ENCODE assay signal across 8 mouse cellular contexts in genomic region chr7:16923283-16924036, GRCm38 (mm10). TPM values are rescaled to one million over a fixed set of nuclear protein-coding genes. Genes with fewer than 3 reads are reported as not detected.
A peak's percentile ranks its signal among the peaks of the same experiment; 100 is the strongest.
DNase-seq lines count a peak whose midpoint lies in the region; ATAC-seq and TF ChIP-seq lines count a peak whose summit lies in the region.

No protein-coding gene starts in this region.

- TF ChIP-seq POLR2A in small intestine, adult 2 months (IDR thresholded peaks at IDR 0.05; ENCODE audit: low read depth, low read length): peak; percentile 77

- no peak for ATAC-seq in liver, embryonic 11.5 days (replicated peaks; ENCODE audit: low FRiP score)

- intact Hi-C loops in gastrocnemius, postnatal 14 days (cut with DNase I; ENCODE audit: low total_unique reads): no loop called here
- intact Hi-C loops in gastrocnemius, postnatal 36 days (cut with DNase I): no loop called here

- peak overlapping the region; percentile 99 for H3K27ac ChIP-seq in hindbrain, embryonic 10.5 days
- peak overlapping the region; percentile 96 for H3K27ac ChIP-seq in liver, embryonic 11.5 days (ENCODE audit: low read depth, low read length)
- H3K27ac ChIP-seq in small intestine, adult 2 months (ENCODE audit: insufficient read depth, low read depth, low read length): peak overlapping the region; percentile 82

- under 1% methylated on average over 57 of the region's 57 CpGs for WGBS in hindbrain, embryonic 10.5 days
- under 1% methylated on average over 55 of the region's 57 CpGs for WGBS in liver, embryonic 11.5 days
- 1% methylated on average over 49 of the region's 57 CpGs for WGBS in small intestine, adult 2 months

- peak overlapping the region; percentile 98 for H3K4me2 ChIP-seq in liver, embryonic 11.5 days

- peaks cover 8% of the 10 kb centered on the region for H3K36me3 ChIP-seq in C2C12 (ENCODE audit: control insufficient read depth, insufficient read depth)
- H3K36me3 ChIP-seq in hindbrain, embryonic 10.5 days: peaks cover 29% of the 10 kb centered on the region
- peaks cover 19% of the 10 kb centered on the region for H3K36me3 ChIP-seq in liver, embryonic 11.5 days (ENCODE audit: control insufficient read depth, insufficient read depth, low read length)
- H3K36me3 ChIP-seq in small intestine, adult 2 months (ENCODE audit: control insufficient read depth, insufficient read depth, low read length): peaks cover 10% of the 10 kb centered on the region

- peak overlapping the region; percentile 86 for H3ac ChIP-seq in C2C12 (ENCODE audit: control insufficient read depth, insufficient read length, low read depth)

- H3K4me3 ChIP-seq in C2C12 (ENCODE audit: insufficient read depth, poor library complexity, severe bottlenecking): peak overlapping the region; percentile 90
- peak overlapping the region; percentile 93 for H3K4me3 ChIP-seq in hindbrain, embryonic 10.5 days
- H3K4me3 ChIP-seq in liver, embryonic 11.5 days (ENCODE audit: low read depth, low read length): peak overlapping the region; percentile 96
- H3K4me3 ChIP-seq in small intestine, adult 2 months (ENCODE audit: low read depth, low read length): peak overlapping the region; percentile 93

- peaks cover 47% of the 10 kb centered on the region for H3K4me1 ChIP-seq in hindbrain, embryonic 10.5 days (replicated peaks)
- peaks cover 38% of the 10 kb centered on the region for H3K4me1 ChIP-seq in liver, embryonic 11.5 days (replicated peaks; ENCODE audit: control insufficient read depth, insufficient read depth, low read length)
- H3K4me1 ChIP-seq in small intestine, adult 2 months (ENCODE audit: control insufficient read depth, insufficient read depth, insufficient read length, low read length): peaks cover 16% of the 10 kb centered on the region

- peaks cover 30% of the 10 kb centered on the region for H3K79me3 ChIP-seq in C2C12 (ENCODE audit: low read depth)

- H3K9me3 ChIP-seq in hindbrain, embryonic 10.5 days: no peaks in the 10 kb centered on the region
- no peaks in the 10 kb centered on the region for H3K9me3 ChIP-seq in liver, embryonic 11.5 days (ENCODE audit: control insufficient read depth, low read length)

- peak overlapping the region; percentile 95 for H3K9ac ChIP-seq in liver, embryonic 11.5 days (ENCODE audit: low read depth, low read length)

- no peaks in the 10 kb centered on the region for H3K27me3 ChIP-seq in C2C12 (ENCODE audit: control insufficient read depth, insufficient read depth, insufficient read length)
- H3K27me3 ChIP-seq in hindbrain, embryonic 10.5 days (ENCODE audit: insufficient read depth, poor library complexity, severe bottlenecking): no peaks in the 10 kb centered on the region
- no peaks in the 10 kb centered on the region for H3K27me3 ChIP-seq in liver, embryonic 11.5 days (replicated peaks; ENCODE audit: control insufficient read depth, insufficient read depth, low read length)
- H3K27me3 ChIP-seq in small intestine, adult 2 months (ENCODE audit: control insufficient read depth, insufficient read depth, low read length): no peaks in the 10 kb centered on the region

- H3K79me2 ChIP-seq in C2C12 (ENCODE audit: control insufficient read depth, insufficient read depth): peaks cover 46% of the 10 kb centered on the region

- peak; percentile 30 for DNase-seq in gastrocnemius, postnatal 14 days
- DNase-seq in gastrocnemius, postnatal 36 days: no peak
- peak; percentile 69 for DNase-seq in cerebellum, adult 8-10 months
- no peak for DNase-seq in hindbrain, embryonic 10.5 days (ENCODE audit: low spot score)
- no peak for DNase-seq in liver, embryonic 11.5 days (ENCODE audit: low spot score)
- DNase-seq in urinary bladder, postnatal 14 days (ENCODE audit: low spot score): no peak

- no peak for TF ChIP-seq CTCF in C2C12 (IDR thresholded peaks at IDR 0.05; ENCODE audit: control insufficient read depth, insufficient read depth, insufficient read length)
- no peak for TF ChIP-seq CTCF in small intestine, adult 2 months (IDR thresholded peaks at IDR 0.05; ENCODE audit: extremely low read depth, insufficient read length, insufficient replicate concordance, low read depth, low read length)

TF ChIP-seq in C2C12, 6 proteins besides CTCF, POLR2A, EP300 and RAD21:
- TF ChIP-seq MYOG (IDR thresholded peaks at IDR 0.05; ENCODE audit: control insufficient read depth, extremely low read depth, insufficient read length): no peak
- no peak for TF ChIP-seq MYOD1 (IDR thresholded peaks at IDR 0.05; ENCODE audit: control insufficient read depth, insufficient read length, low read depth)
- TF ChIP-seq USF1 (IDR thresholded peaks at IDR 0.05; ENCODE audit: low read depth): no peak
- TF ChIP-seq CEBPB (IDR thresholded peaks at IDR 0.05; ENCODE audit: low read depth): no peak
- no peak for TF ChIP-seq MAX (IDR thresholded peaks at IDR 0.05)
- no peak for TF ChIP-seq FOSL1 (IDR thresholded peaks at IDR 0.05; ENCODE audit: insufficient read depth, low read length, poor library complexity, severe bottlenecking)
TF ChIP-seq in C2C12: peak in this region for 0.

RNA-seq across cellular contexts. Expression of gene Calm3, which starts 0.5 kb away (rescaled TPM):
- 100 to 1,000 TPM; 247 to 276 TPM for total RNA-seq in gastrocnemius, postnatal 14 days (2021)
- total RNA-seq in gastrocnemius, postnatal 36 days (2021): 100 to 1,000 TPM; 297 to 327 TPM
- 365 TPM for polyA plus RNA-seq in C2C12 (2012; fragmentation: generic; extraction: Trizol)
- 170 and 245 TPM in 2 replicates for polyA plus RNA-seq in hindbrain, embryonic 10.5 days (2016; fragmentation: Nextera tagmentation; extraction: Ambion mirVana)
- polyA plus RNA-seq in liver, embryonic 11.5 days (2014; fragmentation: Nextera tagmentation; extraction: Ambion mirVana): 147 and 169 TPM in 2 replicates
- 147 and 452 TPM in 2 replicates for polyA plus RNA-seq in small intestine, adult 2 months (2012; rRNA removed)

RNA-seq across cellular contexts. Expression of gene Ptgir, which starts 17.2 kb away (rescaled TPM):
- 1 to 10 TPM; 1.6 to 2.6 TPM for total RNA-seq in gastrocnemius, postnatal 14 days (2021)
- 1 to 10 TPM; 1.1 to 1.2 TPM for total RNA-seq in gastrocnemius, postnatal 36 days (2021)
- 5.7 TPM for polyA plus RNA-seq in C2C12 (2012; fragmentation: generic; extraction: Trizol)
- 0.77 and 1.5 TPM in 2 replicates for polyA plus RNA-seq in hindbrain, embryonic 10.5 days (2016; fragmentation: Nextera tagmentation; extraction: Ambion mirVana)
- polyA plus RNA-seq in liver, embryonic 11.5 days (2014; fragmentation: Nextera tagmentation; extraction: Ambion mirVana): 1.2 and 1.3 TPM in 2 replicates
- 1.2 and 1.7 TPM in 2 replicates for polyA plus RNA-seq in small intestine, adult 2 months (2012; rRNA removed)

RNA-seq across cellular contexts. Expression of gene Pnmal2, which starts 21.0 kb away (rescaled TPM):
- total RNA-seq in gastrocnemius, postnatal 14 days (2021): 10 to 100 TPM in 1 of 2 experiments, 1 to 10 TPM in 1; 9.2 to 11.8 TPM
- total RNA-seq in gastrocnemius, postnatal 36 days (2021): 1 to 10 TPM; 1.5 to 2.2 TPM
- polyA plus RNA-seq in C2C12 (2012; fragmentation: generic; extraction: Trizol): 12.6 TPM
- 4.0 and 12.2 TPM in 2 replicates for polyA plus RNA-seq in hindbrain, embryonic 10.5 days (2016; fragmentation: Nextera tagmentation; extraction: Ambion mirVana)
- 0.58 and 0.80 TPM in 2 replicates for polyA plus RNA-seq in liver, embryonic 11.5 days (2014; fragmentation: Nextera tagmentation; extraction: Ambion mirVana)
- polyA plus RNA-seq in small intestine, adult 2 months (2012; rRNA removed): 1.2 and 1.4 TPM in 2 replicates

RNA-seq across cellular contexts. Expression of gene Gng8, which starts 31.9 kb away (rescaled TPM):
- total RNA-seq in gastrocnemius, postnatal 14 days (2021): under 1 TPM; 0.47 to 0.66 TPM
- under 1 TPM in 1 of 2 experiments, not detected in 1; 0.54 TPM for total RNA-seq in gastrocnemius, postnatal 36 days (2021)
- polyA plus RNA-seq in C2C12 (2012; fragmentation: generic; extraction: Trizol): 2.6 TPM
- 7.1 and 9.0 TPM in 2 replicates for polyA plus RNA-seq in hindbrain, embryonic 10.5 days (2016; fragmentation: Nextera tagmentation; extraction: Ambion mirVana)
- 1.8 and 3.3 TPM in 2 replicates for polyA plus RNA-seq in liver, embryonic 11.5 days (2014; fragmentation: Nextera tagmentation; extraction: Ambion mirVana)
- 2.1 and 2.2 TPM in 2 replicates for polyA plus RNA-seq in small intestine, adult 2 months (2012; rRNA removed)

RNA-seq across cellular contexts. Expression of gene Pnmal1, which starts 36.0 kb away (rescaled TPM):
- total RNA-seq in gastrocnemius, postnatal 14 days (2021): not detected
- not detected for total RNA-seq in gastrocnemius, postnatal 36 days (2021)
- not detected for polyA plus RNA-seq in C2C12 (2012; fragmentation: generic; extraction: Trizol)
- polyA plus RNA-seq in hindbrain, embryonic 10.5 days (2016; fragmentation: Nextera tagmentation; extraction: Ambion mirVana): 5.8 and 12.7 TPM in 2 replicates
- polyA plus RNA-seq in liver, embryonic 11.5 days (2014; fragmentation: Nextera tagmentation; extraction: Ambion mirVana): 0.18 and 0.52 TPM in 2 replicates
- 0.04 and 0.09 TPM in 2 replicates for polyA plus RNA-seq in small intestine, adult 2 months (2012; rRNA removed)

Comparison
In these comparisons a context has a peak if more than half of its experiments do, and no peak if none do; other contexts are left out.
1. DNase-seq: peak in gastrocnemius, postnatal 14 days (single experiment) and cerebellum, adult 8-10 months (single experiment); none in gastrocnemius, postnatal 36 days (0 of 2), hindbrain, embryonic 10.5 days (single experiment), liver, embryonic 11.5 days (single experiment) and urinary bladder, postnatal 14 days (single experiment).
2. Peak in every context shown above with its lines, with median percentiles within 50 percentile points of each other: H3K4me3 ChIP-seq and H3K27ac ChIP-seq.